Mouse (Mus musculus): ENCODE data around the gene Sirt7. TPM values are rescaled to one million over a fixed set of nuclear protein-coding genes. Genes with fewer than 3 reads are reported as not detected.
A peak's percentile ranks its signal among the peaks of the same experiment; 100 is the strongest.

Sirt7 gene
- polyA plus RNA-seq, 1 experiment from 2014 or later = 34.3 TPM

GRCm38 (mm10) chr11:120658876-120659410 is 33.9 kb upstream of the Sirt7 start:
- no peak for ATAC-seq (ENCODE audit: borderline replicate concordance, extremely low read depth, low FRiP score, low TSS enrichment)
- Histone ChIP-seq H3K9me3 (no peaks in the 10 kb centered on the region), H3K4me1 (peaks cover 18% of the 10 kb centered on the region), H3K4me2 (peak overlapping the region; percentile 74; the same call in 1 of the 2 replicates), H3K9ac (no peak overlapping the region), H3K27me3 (peaks cover 82% of the 10 kb centered on the region), H3K27ac (no peak overlapping the region), H3K4me3 (no peak overlapping the region), H3K36me3 (no peaks in the 10 kb centered on the region)
- 4% methylated on average over 24 of the region's 24 CpGs for WGBS

- no peak overlapping the region for H3K4me2 ChIP-seq
- peaks cover 66% of the 10 kb centered on the region for H3K27me3 ChIP-seq
- H3K36me3 ChIP-seq = no peaks in the 10 kb centered on the region
- 80% methylated on average over 4 of the region's 4 CpGs for WGBS
- ATAC-seq (ENCODE audit: borderline replicate concordance, extremely low read depth, low FRiP score, low TSS enrichment) = no peak
- H3K27ac ChIP-seq = no peak overlapping the region
- no peaks in the 10 kb centered on the region for H3K9me3 ChIP-seq
- H3K9ac ChIP-seq = no peak overlapping the region
- peaks cover 18% of the 10 kb centered on the region for H3K4me1 ChIP-seq
- H3K4me3 ChIP-seq = no peak overlapping the region
Observed at GRCm38 (mm10) chr11:120657301-120657700, 32.3 kb upstream of the Sirt7 start.

GRCm38 (mm10) chr11:120654741-120655140 is 29.7 kb upstream of the Sirt7 start:
- H3K27ac ChIP-seq = no peak overlapping the region

GRCm38 (mm10) chr11:120651872-120652271 is 26.8 kb upstream of the Sirt7 start:
- Histone ChIP-seq H3K27ac (no peak overlapping the region), H3K4me3 (no peak overlapping the region), H3K9me3 (no peaks in the 10 kb centered on the region), H3K9ac (no peak overlapping the region), H3K4me2 (no peak overlapping the region), H3K27me3 (peaks cover 38% of the 10 kb centered on the region), H3K36me3 (no peaks in the 10 kb centered on the region), H3K4me1 (peaks cover 6% of the 10 kb centered on the region)
- no peak for ATAC-seq (ENCODE audit: borderline replicate concordance, extremely low read depth, low FRiP score, low TSS enrichment)
- 64% methylated on average over 3 of the region's 3 CpGs for WGBS

More at GRCm38 (mm10) chr11:120654741-120655140, 29.7 kb upstream of the Sirt7 start:
- no peaks in the 10 kb centered on the region for H3K9me3 ChIP-seq
- H3K4me2 ChIP-seq = no peak overlapping the region
- H3K4me1 ChIP-seq = peaks cover 3% of the 10 kb centered on the region
- no peaks in the 10 kb centered on the region for H3K36me3 ChIP-seq
- H3K4me3 ChIP-seq = no peak overlapping the region
- no peak for ATAC-seq (ENCODE audit: borderline replicate concordance, extremely low read depth, low FRiP score, low TSS enrichment)
- H3K27me3 ChIP-seq = peaks cover 48% of the 10 kb centered on the region
- no peak overlapping the region for H3K9ac ChIP-seq
- 72% methylated on average over 3 of the region's 3 CpGs for WGBS

- Histone ChIP-seq H3K36me3 (no peaks in the 10 kb centered on the region), H3K4me1 (peaks cover 14% of the 10 kb centered on the region), H3K9ac (no peak within 1 kb of the TSS; the same call in 1 of the 2 replicates), H3K9me3 (no peaks in the 10 kb centered on the region), H3K4me3 (peak within 1 kb of the TSS; percentile 19), H3K27ac (no peak within 1 kb of the TSS), H3K4me2 (peak within 1 kb of the TSS; percentile 45), H3K27me3 (peaks cover 29% of the 10 kb centered on the region)
- WGBS = 4% methylated on average over 13 of the region's 13 CpGs
- ATAC-seq (ENCODE audit: borderline replicate concordance, extremely low read depth, low FRiP score, low TSS enrichment) = no peak
Observed at GRCm38 (mm10) chr11:120648001-120648476, 23.0 kb upstream of the Sirt7 start, which contains the start of gene Myadml2. Gene Myadml2, minus strand, starts transcription at chr11:120648158.

- Histone ChIP-seq H3K27ac (no peak overlapping the region), H3K4me1 (peaks cover 22% of the 10 kb centered on the region), H3K9ac (no peak overlapping the region; the same call in 1 of the 2 replicates), H3K27me3 (peaks cover 35% of the 10 kb centered on the region), H3K4me3 (peak overlapping the region; percentile 19; the same call in 1 of the 2 replicates), H3K9me3 (no peaks in the 10 kb centered on the region), H3K4me2 (peak overlapping the region; percentile 45), H3K36me3 (no peaks in the 10 kb centered on the region)
- no peak for ATAC-seq (ENCODE audit: borderline replicate concordance, extremely low read depth, low FRiP score, low TSS enrichment)
- WGBS = 72% methylated on average over 35 of the region's 35 CpGs
Observed at GRCm38 (mm10) chr11:120647047-120647830, 22.2 kb upstream of the Sirt7 start.

GRCm38 (mm10) chr11:120643601-120643987 is 18.6 kb upstream of the Sirt7 start, which contains the start of gene Pycr1:
Gene Pycr1, minus strand, starts transcription at chr11:120643769.
- H3K9me3 ChIP-seq = no peaks in the 10 kb centered on the region
- peak; percentile 100 for ATAC-seq (ENCODE audit: borderline replicate concordance, extremely low read depth, low FRiP score, low TSS enrichment)
- H3K4me3 ChIP-seq = peak within 1 kb of the TSS; percentile 55
- peaks cover 24% of the 10 kb centered on the region for H3K4me1 ChIP-seq
- WGBS = under 1% methylated on average over 15 of the region's 15 CpGs
- no peaks in the 10 kb centered on the region for H3K36me3 ChIP-seq
- peak within 1 kb of the TSS; percentile 96 for H3K4me2 ChIP-seq
- peaks cover 24% of the 10 kb centered on the region for H3K27me3 ChIP-seq
- H3K27ac ChIP-seq = no peak within 1 kb of the TSS
- H3K9ac ChIP-seq = peak within 1 kb of the TSS; percentile 54

GRCm38 (mm10) chr11:120642939-120643600 is 18.0 kb upstream of the Sirt7 start:
- H3K36me3 ChIP-seq = no peaks in the 10 kb centered on the region
- H3K9ac ChIP-seq = peak overlapping the region; percentile 54
- peaks cover 21% of the 10 kb centered on the region for H3K27me3 ChIP-seq
- no peaks in the 10 kb centered on the region for H3K9me3 ChIP-seq
- peaks cover 21% of the 10 kb centered on the region for H3K4me1 ChIP-seq
- peak overlapping the region; percentile 96 for H3K4me2 ChIP-seq
- ATAC-seq (ENCODE audit: borderline replicate concordance, extremely low read depth, low FRiP score, low TSS enrichment) = peak; percentile 27; the same call in 1 of the 2 replicates
- peak overlapping the region; percentile 55 for H3K4me3 ChIP-seq
- H3K27ac ChIP-seq = no peak overlapping the region
- WGBS = 1% methylated on average over 18 of the region's 18 CpGs

GRCm38 (mm10) chr11:120641869-120642268 is 16.8 kb upstream of the Sirt7 start:
- no peaks in the 10 kb centered on the region for H3K9me3 ChIP-seq
- H3K36me3 ChIP-seq = no peaks in the 10 kb centered on the region
- 76% methylated on average over 8 of the region's 8 CpGs for WGBS
- peak overlapping the region; percentile 96 for H3K4me2 ChIP-seq
- peak overlapping the region; percentile 54; the same call in 1 of the 2 replicates for H3K9ac ChIP-seq
- H3K4me3 ChIP-seq = no peak overlapping the region
- H3K27ac ChIP-seq = no peak overlapping the region
- peaks cover 17% of the 10 kb centered on the region for H3K4me1 ChIP-seq
- no peak for ATAC-seq (ENCODE audit: borderline replicate concordance, extremely low read depth, low FRiP score, low TSS enrichment)
- peaks cover 9% of the 10 kb centered on the region; the same call in 1 of the 2 replicates for H3K27me3 ChIP-seq

- Histone ChIP-seq H3K36me3 (no peaks in the 10 kb centered on the region), H3K4me3 (no peak overlapping the region), H3K27ac (no peak overlapping the region), H3K9me3 (no peaks in the 10 kb centered on the region), H3K4me1 (peaks cover 17% of the 10 kb centered on the region), H3K9ac (no peak overlapping the region), H3K27me3 (peaks cover 8% of the 10 kb centered on the region; the same call in 1 of the 2 replicates), H3K4me2 (no peak overlapping the region)
- no peak for ATAC-seq (ENCODE audit: borderline replicate concordance, extremely low read depth, low FRiP score, low TSS enrichment)
- WGBS = 61% methylated on average over 9 of the region's 9 CpGs
Observed at GRCm38 (mm10) chr11:120641255-120641654, 16.2 kb upstream of the Sirt7 start.

GRCm38 (mm10) chr11:120634810-120635209 is 9.8 kb upstream of the Sirt7 start:
- Histone ChIP-seq H3K4me1 (peaks cover 34% of the 10 kb centered on the region), H3K27ac (no peak overlapping the region), H3K9me3 (no peaks in the 10 kb centered on the region), H3K27me3 (no peaks in the 10 kb centered on the region), H3K4me2 (no peak overlapping the region), H3K4me3 (no peak overlapping the region), H3K9ac (no peak overlapping the region), H3K36me3 (no peaks in the 10 kb centered on the region)
- 86% methylated on average over 5 of the region's 5 CpGs for WGBS
- ATAC-seq (ENCODE audit: borderline replicate concordance, extremely low read depth, low FRiP score, low TSS enrichment) = no peak

Measured in lung, embryonic 15.5 days (tissue).